Mouse (Mus musculus): ENCODE results near the gene Ahdc1. TPM values are rescaled to one million over a fixed set of nuclear protein-coding genes. Genes with fewer than 3 reads are reported as not detected.

The Ahdc1 gene
- total RNA-seq, 1 experiment from 2014 or later, result 7.2 TPM

GRCm38 (mm10) chr4:133013266-133013891, 2.3 kb downstream of the Ahdc1 start:
- ATAC-seq (replicated peaks in 1 of 2; ENCODE audit: insufficient read depth in 1 of 2, low FRiP score in 2 of 2, low TSS enrichment in 1 of 2, low read depth in 1 of 2, poor library complexity in 2 of 2, severe bottlenecking in 2 of 2), result peak; percentile 23 to 42

GRCm38 (mm10) chr4:133014088-133014487, 3.0 kb downstream of the Ahdc1 start:
- ATAC-seq (replicated peaks in 1 of 2; ENCODE audit: insufficient read depth in 1 of 2, low FRiP score in 2 of 2, low TSS enrichment in 1 of 2, low read depth in 1 of 2, poor library complexity in 2 of 2, severe bottlenecking in 2 of 2), result no peak

GRCm38 (mm10) chr4:133014896-133015709, 4.0 kb downstream of the Ahdc1 start:
- ATAC-seq (replicated peaks in 1 of 2; ENCODE audit: insufficient read depth in 1 of 2, low FRiP score in 2 of 2, low TSS enrichment in 1 of 2, low read depth in 1 of 2, poor library complexity in 2 of 2, severe bottlenecking in 2 of 2), result no peak

- ATAC-seq (replicated peaks in 1 of 2; ENCODE audit: insufficient read depth in 1 of 2, low FRiP score in 2 of 2, low TSS enrichment in 1 of 2, low read depth in 1 of 2, poor library complexity in 2 of 2, severe bottlenecking in 2 of 2), result no peak
Observed at GRCm38 (mm10) chr4:133015710-133016651, 4.9 kb downstream of the Ahdc1 start.

GRCm38 (mm10) chr4:133016677-133017415, 5.8 kb downstream of the Ahdc1 start:
- no peak for ATAC-seq (replicated peaks in 1 of 2; ENCODE audit: insufficient read depth in 1 of 2, low FRiP score in 2 of 2, low TSS enrichment in 1 of 2, low read depth in 1 of 2, poor library complexity in 2 of 2, severe bottlenecking in 2 of 2)

- no peak for ATAC-seq (replicated peaks in 1 of 2; ENCODE audit: insufficient read depth in 1 of 2, low FRiP score in 2 of 2, low TSS enrichment in 1 of 2, low read depth in 1 of 2, poor library complexity in 2 of 2, severe bottlenecking in 2 of 2)
Observed at GRCm38 (mm10) chr4:133017597-133018262, 6.7 kb downstream of the Ahdc1 start.

- ATAC-seq (replicated peaks in 1 of 2; ENCODE audit: insufficient read depth in 1 of 2, low FRiP score in 2 of 2, low TSS enrichment in 1 of 2, low read depth in 1 of 2, poor library complexity in 2 of 2, severe bottlenecking in 2 of 2), result no peak
Observed at GRCm38 (mm10) chr4:133018263-133018798, 7.3 kb downstream of the Ahdc1 start.

- ATAC-seq (replicated peaks in 1 of 2; ENCODE audit: insufficient read depth in 1 of 2, low FRiP score in 2 of 2, low TSS enrichment in 1 of 2, low read depth in 1 of 2, poor library complexity in 2 of 2, severe bottlenecking in 2 of 2), result no peak
Observed at GRCm38 (mm10) chr4:133020721-133021120, 9.7 kb downstream of the Ahdc1 start.

- ATAC-seq (replicated peaks in 1 of 2; ENCODE audit: insufficient read depth in 1 of 2, low FRiP score in 2 of 2, low TSS enrichment in 1 of 2, low read depth in 1 of 2, poor library complexity in 2 of 2, severe bottlenecking in 2 of 2), result 0 out of 4 replicates have a peak, but pooled peaks of 1 of the 2 experiments have one; percentile 5
Observed at GRCm38 (mm10) chr4:133021181-133021671, 10.2 kb downstream of the Ahdc1 start.

GRCm38 (mm10) chr4:133022217-133022616, 11.2 kb downstream of the Ahdc1 start:
- no peak for ATAC-seq (replicated peaks in 1 of 2; ENCODE audit: insufficient read depth in 1 of 2, low FRiP score in 2 of 2, low TSS enrichment in 1 of 2, low read depth in 1 of 2, poor library complexity in 2 of 2, severe bottlenecking in 2 of 2)

GRCm38 (mm10) chr4:133022954-133023635, 12.0 kb downstream of the Ahdc1 start:
- no peak for ATAC-seq (replicated peaks in 1 of 2; ENCODE audit: insufficient read depth in 1 of 2, low FRiP score in 2 of 2, low TSS enrichment in 1 of 2, low read depth in 1 of 2, poor library complexity in 2 of 2, severe bottlenecking in 2 of 2)

- no peak for ATAC-seq (replicated peaks in 1 of 2; ENCODE audit: insufficient read depth in 1 of 2, low FRiP score in 2 of 2, low TSS enrichment in 1 of 2, low read depth in 1 of 2, poor library complexity in 2 of 2, severe bottlenecking in 2 of 2)
Observed at GRCm38 (mm10) chr4:133023636-133024035, 12.6 kb downstream of the Ahdc1 start.

- no peak for ATAC-seq (replicated peaks in 1 of 2; ENCODE audit: insufficient read depth in 1 of 2, low FRiP score in 2 of 2, low TSS enrichment in 1 of 2, low read depth in 1 of 2, poor library complexity in 2 of 2, severe bottlenecking in 2 of 2)
Observed at GRCm38 (mm10) chr4:133024404-133024803, 13.3 kb downstream of the Ahdc1 start.

GRCm38 (mm10) chr4:133024969-133025685, 14.1 kb downstream of the Ahdc1 start:
- ATAC-seq (replicated peaks in 1 of 2; ENCODE audit: insufficient read depth in 1 of 2, low FRiP score in 2 of 2, low TSS enrichment in 1 of 2, low read depth in 1 of 2, poor library complexity in 2 of 2, severe bottlenecking in 2 of 2), result no peak

- no peak for ATAC-seq (replicated peaks in 1 of 2; ENCODE audit: insufficient read depth in 1 of 2, low FRiP score in 2 of 2, low TSS enrichment in 1 of 2, low read depth in 1 of 2, poor library complexity in 2 of 2, severe bottlenecking in 2 of 2)
Observed at GRCm38 (mm10) chr4:133026272-133026671, 15.2 kb downstream of the Ahdc1 start.
